Mouse (Mus musculus): ENCODE data around the gene Otud7b. TPM values are rescaled to one million over a fixed set of nuclear protein-coding genes. Genes with fewer than 3 reads are reported as not detected.

Gene Otud7b
- total and polyA plus RNA-seq, 2 experiments from 2014 or later: 9.0 to 10.1 TPM

DNA sequence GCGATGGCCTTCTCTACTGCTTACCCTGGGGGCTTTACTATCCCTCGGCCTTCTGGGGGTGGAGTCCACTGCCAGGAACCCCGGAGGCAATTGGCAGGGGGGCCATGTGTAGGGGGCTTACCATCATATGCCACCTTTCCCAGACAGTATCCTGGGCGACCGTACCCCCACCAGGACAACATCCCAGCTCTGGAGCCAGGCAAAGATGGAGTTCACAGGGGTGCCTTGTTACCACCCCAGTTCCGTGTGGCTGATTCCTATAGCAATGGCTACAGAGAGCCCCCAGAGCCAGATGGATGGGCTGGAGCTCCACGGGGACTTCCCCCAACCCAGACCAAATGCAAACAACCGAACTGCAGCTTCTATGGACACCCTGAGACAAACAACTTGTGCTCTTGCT is 51.2 kb downstream of the Otud7b start:
- ATAC-seq: no peak
- no peak for DNase-seq (ENCODE audit: low spot score)
- Histone ChIP-seq H3K27me3 (ENCODE audit: insufficient read depth, low read length) (no peaks in the 10 kb centered on the region), H3K4me3 (ENCODE audit: low read length) (no peak overlapping the region), H3K4me2 (ENCODE audit: low read depth, low read length) (no peak overlapping the region), H3K9ac (replicated peaks; ENCODE audit: low read length) (no peak overlapping the region), H3K4me1 (ENCODE audit: insufficient read depth, low read length) (0 out of 2 replicates have a peak, but pooled peaks cover 3% of the 10 kb centered on the region), H3K27ac (no peak overlapping the region), H3K9me3 (ENCODE audit: low read length) (no peaks in the 10 kb centered on the region), H3K36me3 (ENCODE audit: insufficient read depth, low read length) (peaks cover 48% of the 10 kb centered on the region)
- no peak for TF ChIP-seq CTCF (IDR thresholded peaks at IDR 0.05; ENCODE audit: low read depth)
- 81% methylated on average over 8 of the region's 8 CpGs for WGBS

DNA sequence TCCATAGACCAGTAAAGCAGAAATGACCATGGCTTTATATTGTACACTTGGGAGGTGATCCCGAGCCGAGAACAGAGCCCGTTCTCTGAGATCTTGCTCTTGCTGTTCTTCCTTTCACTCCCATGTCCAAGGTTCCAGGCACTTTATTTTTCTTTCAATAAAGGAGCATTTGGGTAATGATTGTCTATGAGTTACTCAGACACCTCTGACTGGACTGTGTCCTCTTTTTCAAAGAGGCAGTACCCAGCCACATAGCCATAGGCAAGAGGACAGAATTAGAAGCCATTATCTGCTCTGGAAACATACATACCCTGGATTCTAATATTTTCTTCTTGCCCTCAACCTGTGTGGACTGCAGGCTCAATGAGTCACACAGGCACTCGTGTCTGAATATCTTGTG is 55.5 kb downstream of the Otud7b start:
- Histone ChIP-seq H3K27ac (peak overlapping the region; percentile 65; the same call in 1 of the 2 replicates), H3K27me3 (ENCODE audit: insufficient read depth, low read length) (no peaks in the 10 kb centered on the region), H3K9ac (replicated peaks; ENCODE audit: low read length) (no peak overlapping the region; the same call in 1 of the 2 replicates), H3K4me1 (ENCODE audit: insufficient read depth, low read length) (0 out of 2 replicates have a peak, but pooled peaks cover 6% of the 10 kb centered on the region), H3K36me3 (ENCODE audit: insufficient read depth, low read length) (peaks cover 10% of the 10 kb centered on the region), H3K9me3 (ENCODE audit: low read length) (no peaks in the 10 kb centered on the region), H3K4me2 (ENCODE audit: low read depth, low read length) (no peak overlapping the region), H3K4me3 (ENCODE audit: low read length) (no peak overlapping the region)
- no peak for TF ChIP-seq CTCF (IDR thresholded peaks at IDR 0.05; ENCODE audit: low read depth)
- DNase-seq (ENCODE audit: low spot score): no peak
- 78% methylated on average over 4 of the region's 4 CpGs for WGBS
- no peak for ATAC-seq

DNA sequence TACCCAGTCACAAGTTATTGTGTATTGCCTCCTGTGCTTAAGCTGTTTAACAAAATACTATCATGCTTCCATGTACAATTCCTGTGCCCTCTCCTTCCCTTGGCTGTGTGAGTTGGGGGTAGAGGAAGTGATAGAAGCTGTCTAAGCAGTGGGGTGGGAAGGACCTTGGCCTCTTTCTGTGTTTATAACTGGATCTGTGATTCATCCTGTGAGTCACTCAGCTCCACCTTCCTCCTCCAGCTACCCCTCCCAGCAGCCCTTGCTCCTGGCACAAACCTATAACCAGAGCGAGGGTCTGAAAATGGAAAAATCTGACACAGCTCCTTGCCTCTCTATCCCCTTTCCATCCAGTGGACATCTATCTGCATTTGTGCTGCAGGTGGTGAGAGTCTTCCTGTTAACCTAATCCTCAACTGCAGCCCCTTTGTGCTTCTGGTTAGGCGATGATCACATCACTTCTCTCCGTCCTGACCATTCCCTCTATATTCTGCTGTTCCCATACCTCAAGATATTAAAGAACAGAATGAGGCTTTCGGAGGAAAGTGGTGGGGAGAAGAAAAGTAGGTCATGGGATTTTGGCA is 56.0 kb downstream of the Otud7b start:
- H3K4me1 ChIP-seq (ENCODE audit: insufficient read depth, low read length): 0 out of 2 replicates have a peak, but pooled peaks cover 6% of the 10 kb centered on the region
- H3K27me3 ChIP-seq (ENCODE audit: insufficient read depth, low read length): no peaks in the 10 kb centered on the region
- no peak overlapping the region; the same call in 1 of the 2 replicates for H3K9ac ChIP-seq (replicated peaks; ENCODE audit: low read length)
- ATAC-seq: no peak
- H3K9me3 ChIP-seq (ENCODE audit: low read length): no peaks in the 10 kb centered on the region
- TF ChIP-seq CTCF (IDR thresholded peaks at IDR 0.05; ENCODE audit: low read depth): no peak
- 50% methylated on average over 4 of the region's 4 CpGs for WGBS
- peaks cover 6% of the 10 kb centered on the region for H3K36me3 ChIP-seq (ENCODE audit: insufficient read depth, low read length)
- peak overlapping the region; percentile 65; the same call in 1 of the 2 replicates for H3K27ac ChIP-seq
- peak overlapping the region; percentile 87 for H3K4me2 ChIP-seq (ENCODE audit: low read depth, low read length)
- H3K4me3 ChIP-seq (ENCODE audit: low read length): no peak overlapping the region
- DNase-seq (ENCODE audit: low spot score): no peak

DNA sequence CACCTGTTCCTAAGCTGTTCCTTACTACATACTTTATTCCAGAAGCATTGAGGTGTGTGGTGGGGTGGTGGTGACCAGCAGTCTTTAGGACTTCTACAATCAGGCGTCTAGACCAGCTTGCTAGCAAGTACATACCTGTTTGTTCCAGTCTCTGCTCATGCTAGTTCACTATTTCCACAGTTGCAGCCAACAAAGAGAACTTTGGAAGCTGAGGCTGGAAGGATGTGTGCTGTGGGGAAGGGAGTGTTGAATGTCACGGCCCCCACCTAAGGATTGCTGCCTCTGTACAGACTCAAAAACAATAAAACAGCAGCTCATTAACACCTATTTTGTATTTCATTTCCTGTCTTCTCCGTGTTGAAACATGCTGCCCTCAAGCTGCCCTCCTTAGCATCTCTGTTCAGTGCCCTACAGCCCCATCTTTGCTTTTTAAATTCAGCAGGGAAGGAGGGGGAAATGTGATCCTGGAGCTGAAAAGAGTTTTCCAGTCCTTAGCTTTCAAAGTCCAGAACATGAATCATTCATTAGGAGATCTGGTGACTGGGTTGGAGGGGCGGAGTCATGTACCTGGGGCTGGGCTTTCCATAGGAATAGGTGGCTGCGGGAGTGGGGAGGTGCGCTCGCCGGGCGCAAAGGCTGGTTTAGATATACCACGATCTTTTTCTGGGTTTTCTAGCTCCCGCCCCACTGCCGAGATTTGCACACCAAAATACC is 56.6 kb downstream of the Otud7b start:
- TF ChIP-seq CTCF (IDR thresholded peaks at IDR 0.05; ENCODE audit: low read depth): no peak
- Histone ChIP-seq H3K4me2 (ENCODE audit: low read depth, low read length) (peak overlapping the region; percentile 87), H3K4me3 (ENCODE audit: low read length) (peak overlapping the region; percentile 43), H3K36me3 (ENCODE audit: insufficient read depth, low read length) (no peaks in the 10 kb centered on the region), H3K9ac (replicated peaks; ENCODE audit: low read length) (peak overlapping the region; percentile 40), H3K9me3 (ENCODE audit: low read length) (no peaks in the 10 kb centered on the region), H3K4me1 (ENCODE audit: insufficient read depth, low read length) (0 out of 2 replicates have a peak, but pooled peaks cover 6% of the 10 kb centered on the region), H3K27ac (peak overlapping the region; percentile 65), H3K27me3 (ENCODE audit: insufficient read depth, low read length) (no peaks in the 10 kb centered on the region)
- ATAC-seq (peak; percentile 81), DNase-seq (ENCODE audit: low spot score) (peak; percentile 75)
- WGBS: 2% methylated on average over 12 of the region's 12 CpGs

DNA sequence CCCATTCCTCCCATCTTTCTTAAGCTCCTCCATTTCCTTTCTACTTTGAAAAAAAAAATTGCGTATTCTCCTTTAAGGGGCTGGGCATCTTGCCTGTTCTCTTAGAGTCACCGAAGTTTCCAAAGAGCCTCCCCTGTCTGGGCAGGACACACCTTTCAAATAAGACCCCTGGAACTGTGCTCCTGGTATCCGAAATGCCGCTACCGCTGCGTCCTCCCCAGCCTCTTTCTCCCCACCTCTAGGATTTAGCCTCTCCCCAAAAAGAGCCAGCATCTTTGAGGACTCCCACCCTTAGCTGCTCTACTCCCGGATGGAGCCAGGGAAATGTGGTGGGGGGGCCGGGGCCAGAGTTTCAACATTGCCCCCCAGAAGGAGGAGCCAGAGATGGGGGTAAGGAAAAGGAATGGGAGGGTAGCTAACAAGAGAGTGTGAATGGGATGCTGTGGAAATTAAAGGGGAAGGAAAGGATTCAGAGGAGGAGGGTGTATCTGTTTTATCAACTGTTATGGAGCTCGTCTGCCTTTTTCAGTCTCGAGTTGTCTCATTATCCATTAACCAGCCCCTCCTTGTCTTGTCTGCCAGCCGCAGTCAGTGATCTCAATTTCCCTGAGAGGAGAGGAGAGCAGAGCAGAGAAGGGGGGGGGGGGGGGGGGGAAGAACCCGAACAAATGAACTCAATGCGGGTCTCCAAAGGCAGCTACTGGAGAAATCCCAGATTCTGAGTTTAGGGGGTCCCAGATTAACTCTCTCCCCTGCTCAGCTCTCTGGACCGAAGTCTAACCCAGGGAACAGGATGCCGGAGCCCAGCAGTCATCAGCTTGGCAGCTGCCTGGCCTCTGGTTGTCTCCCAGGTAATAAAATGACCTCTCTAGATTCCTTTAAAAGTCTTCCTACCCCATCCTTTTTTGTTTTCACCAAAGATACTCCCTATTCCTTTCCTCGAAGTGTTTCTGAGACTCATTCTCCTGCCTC is 57.8 kb downstream of the Otud7b start, which contains the start of gene Mtmr11:
Gene Mtmr11, plus strand, starts transcription at position 136 of the 972 bp plus-strand sequence.
- TF ChIP-seq CTCF (IDR thresholded peaks at IDR 0.05; ENCODE audit: low read depth): no peak
- H3K4me1 ChIP-seq (ENCODE audit: insufficient read depth, low read length): 0 out of 2 replicates have a peak, but pooled peaks cover 6% of the 10 kb centered on the region
- no peaks in the 10 kb centered on the region for H3K27me3 ChIP-seq (ENCODE audit: insufficient read depth, low read length)
- 8% methylated on average over 15 of the region's 16 CpGs for WGBS
- peak within 1 kb of the TSS; percentile 43 for H3K4me3 ChIP-seq (ENCODE audit: low read length)
- ATAC-seq (peak; percentile 60), DNase-seq (ENCODE audit: low spot score) (peak; percentile 57)
- H3K4me2 ChIP-seq (ENCODE audit: low read depth, low read length): peak within 1 kb of the TSS; percentile 87
- H3K36me3 ChIP-seq (ENCODE audit: insufficient read depth, low read length): no peaks in the 10 kb centered on the region
- peak within 1 kb of the TSS; percentile 40 for H3K9ac ChIP-seq (replicated peaks; ENCODE audit: low read length)
- peak within 1 kb of the TSS; percentile 65 for H3K27ac ChIP-seq
- H3K9me3 ChIP-seq (ENCODE audit: low read length): no peaks in the 10 kb centered on the region

DNA sequence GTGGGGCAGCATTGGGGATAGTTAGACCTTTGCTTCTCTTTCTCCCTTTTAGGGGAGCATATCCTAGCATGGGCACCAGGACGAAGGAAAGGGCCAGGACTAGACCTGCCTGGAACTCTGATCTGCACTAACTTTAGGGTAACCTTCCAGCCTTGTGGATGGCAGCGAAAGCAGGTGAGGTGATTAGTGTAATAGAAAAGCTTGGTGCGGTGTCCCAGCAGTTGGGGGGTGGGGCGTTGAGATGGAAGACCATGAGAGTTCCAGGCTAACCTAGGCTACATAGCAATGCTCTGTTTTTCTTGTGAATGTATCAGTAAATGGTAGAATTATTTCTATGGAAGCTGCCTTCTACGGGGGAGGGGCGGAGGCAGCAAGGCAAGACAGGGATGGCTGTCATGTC is 58.7 kb downstream of the Otud7b start:
- ATAC-seq (no peak), DNase-seq (ENCODE audit: low spot score) (no peak)
- peak overlapping the region; percentile 43; the same call in 1 of the 2 replicates for H3K4me3 ChIP-seq (ENCODE audit: low read length)
- H3K9me3 ChIP-seq (ENCODE audit: low read length): no peaks in the 10 kb centered on the region
- 88% methylated on average over 6 of the region's 6 CpGs for WGBS
- peak overlapping the region; percentile 65; the same call in 1 of the 2 replicates for H3K27ac ChIP-seq
- no peak for TF ChIP-seq CTCF (IDR thresholded peaks at IDR 0.05; ENCODE audit: low read depth)
- peak overlapping the region; percentile 87; the same call in 1 of the 2 replicates for H3K4me2 ChIP-seq (ENCODE audit: low read depth, low read length)
- no peaks in the 10 kb centered on the region for H3K27me3 ChIP-seq (ENCODE audit: insufficient read depth, low read length)
- no peak overlapping the region for H3K9ac ChIP-seq (replicated peaks; ENCODE audit: low read length)
- 0 out of 2 replicates have a peak, but pooled peaks cover 6% of the 10 kb centered on the region for H3K4me1 ChIP-seq (ENCODE audit: insufficient read depth, low read length)
- H3K36me3 ChIP-seq (ENCODE audit: insufficient read depth, low read length): no peaks in the 10 kb centered on the region

Measured in hindbrain, postnatal 0 days (tissue).